11 mouse cellular contexts compared by ENCODE assay signal in genomic region chr10:100019246-100020195, GRCm38 (mm10). TPM values are rescaled to one million over a fixed set of nuclear protein-coding genes. Genes with fewer than 3 reads are reported as not detected.
A peak's percentile ranks its signal among the peaks of the same experiment; 100 is the strongest.
DNase-seq lines count a peak whose midpoint lies in the region; ATAC-seq and TF ChIP-seq lines count a peak whose summit lies in the region.
"Had no signal": no experiment of that assay in that cellular context is flagged by ENCODE, and none has a peak within 500 bp of the region (broad histone marks: within the 10 kb centered on the region; RNA-seq: fewer than 3 reads in every experiment).

No protein-coding gene starts in this region.

- peak overlapping the region; percentile 12; the same call in 1 of the 2 replicates for H3K27ac ChIP-seq in heart, embryonic 13.5 days (replicated peaks)
- H3K27ac ChIP-seq in kidney, postnatal 0 days = no peak overlapping the region
- H3K27ac ChIP-seq in cortical plate, adult 2 months (ENCODE audit: insufficient read depth, low read length) = no peak overlapping the region

- no peak for TF ChIP-seq CTCF in kidney, postnatal 0 days (IDR thresholded peaks at IDR 0.05; ENCODE audit: low read depth)
- no peak for TF ChIP-seq CTCF in cortical plate, adult 2 months (IDR thresholded peaks at IDR 0.05; ENCODE audit: extremely low read depth, insufficient read depth, low read length)

- peaks cover 13% of the 10 kb centered on the region; the same call in 1 of the 2 replicates for H3K36me3 ChIP-seq in heart, embryonic 13.5 days
- no peaks in the 10 kb centered on the region for H3K36me3 ChIP-seq in kidney, postnatal 0 days (ENCODE audit: insufficient read depth, low read length)

- peak overlapping the region; percentile 36 for H3K4me2 ChIP-seq in heart, embryonic 13.5 days
- H3K4me2 ChIP-seq in kidney, postnatal 0 days (ENCODE audit: low read length) = peak overlapping the region; percentile 21

- H3K9me3 ChIP-seq in heart, embryonic 13.5 days = no peaks in the 10 kb centered on the region
- no peaks in the 10 kb centered on the region for H3K9me3 ChIP-seq in kidney, postnatal 0 days (replicated peaks; ENCODE audit: low read length)
- H3K9me3 ChIP-seq: megakaryocyte, embryonic 14.5 days had no signal

- ATAC-seq in heart, embryonic 13.5 days (ENCODE audit: extremely low read depth, insufficient number of reproducible peaks, low FRiP score, low TSS enrichment) = no peak
- ATAC-seq in kidney, postnatal 0 days (replicated peaks; ENCODE audit: low FRiP score, low read depth) = no peak

- no peak for TF ChIP-seq POLR2A in cortical plate, adult 2 months (IDR thresholded peaks at IDR 0.05; ENCODE audit: extremely low read depth, insufficient read depth, low read length)

- WGBS in heart, embryonic 13.5 days = 59% methylated on average over 17 of the region's 17 CpGs
- WGBS in kidney, postnatal 0 days = 45% methylated on average over 17 of the region's 17 CpGs

- no peaks in the 10 kb centered on the region for H3K27me3 ChIP-seq in heart, embryonic 13.5 days (replicated peaks)
- H3K27me3 ChIP-seq in kidney, postnatal 0 days (ENCODE audit: insufficient read depth, low read length) = no peaks in the 10 kb centered on the region

- no peak overlapping the region for H3K4me3 ChIP-seq in heart, embryonic 13.5 days
- H3K4me3 ChIP-seq in kidney, postnatal 0 days (replicated peaks; ENCODE audit: low read depth, low read length) = no peak overlapping the region
- peak overlapping the region; percentile 27; the same call in 1 of the 2 replicates for H3K4me3 ChIP-seq in cortical plate, adult 2 months (ENCODE audit: insufficient read depth, low read length)
- H3K4me3 ChIP-seq: megakaryocyte, embryonic 14.5 days had no signal

- peak overlapping the region; percentile 59 for H3K9ac ChIP-seq in heart, embryonic 13.5 days
- H3K9ac ChIP-seq in kidney, postnatal 0 days (ENCODE audit: low read depth, low read length) = no peak overlapping the region

- peaks cover 50% of the 10 kb centered on the region for H3K4me1 ChIP-seq in heart, embryonic 13.5 days
- 0 out of 2 replicates have a peak, but pooled peaks cover 3% of the 10 kb centered on the region for H3K4me1 ChIP-seq in kidney, postnatal 0 days (replicated peaks; ENCODE audit: insufficient read depth, low read length)
- H3K4me1 ChIP-seq in cortical plate, adult 2 months (ENCODE audit: control insufficient read depth, insufficient read depth, low read length) = peaks cover 5% of the 10 kb centered on the region; the same call in 1 of the 2 replicates

- no peak for DNase-seq in heart, adult 18-20 months
- peak; percentile 14 for DNase-seq in kidney, postnatal 0 days (ENCODE audit: low spot score)
- DNase-seq in kidney, postnatal 4 days = no peak
- peak; percentile 5 for DNase-seq in 3T3-L1 (ENCODE audit: low read depth, low spot score)
- no peak for DNase-seq in urinary bladder, postnatal 25 days (ENCODE audit: low spot score)
- no peak for DNase-seq in adipocyte (ENCODE audit: low spot score)
- DNase-seq: cerebellum, postnatal 36 days; left cerebral cortex, postnatal 4 days had no signal

RNA-seq across cellular contexts. Expression of gene Kitl, which starts 4.1 kb away (rescaled TPM):
- 11.4 and 11.7 TPM in 2 replicates for polyA plus RNA-seq in heart, embryonic 13.5 days (2015; fragmentation: Nextera tagmentation; extraction: Ambion mirVana)
- 10 to 100 TPM; 46.9 to 85.8 TPM for total RNA-seq in heart, adult 18-20 months (2021)
- polyA plus RNA-seq in kidney, postnatal 0 days (2015; fragmentation: Nextera tagmentation; extraction: Ambion mirVana) = 20.4 and 21.6 TPM in 2 replicates
- polyA plus RNA-seq in cortical plate, adult 2 months (2012; rRNA removed) = 20.5 and 21.2 TPM in 2 replicates

Comparison
In these comparisons a context has a peak if more than half of its experiments do, and no peak if none do; other contexts are left out.
1. DNase-seq: peak in kidney, postnatal 0 days (single experiment) and 3T3-L1 (single experiment); none in heart, adult 18-20 months (0 of 2), kidney, postnatal 4 days (0 of 2), urinary bladder, postnatal 25 days (single experiment) and adipocyte (single experiment).